Mouse (Mus musculus): ENCODE data around the gene Pdgfra.

Gene Pdgfra

DNA sequence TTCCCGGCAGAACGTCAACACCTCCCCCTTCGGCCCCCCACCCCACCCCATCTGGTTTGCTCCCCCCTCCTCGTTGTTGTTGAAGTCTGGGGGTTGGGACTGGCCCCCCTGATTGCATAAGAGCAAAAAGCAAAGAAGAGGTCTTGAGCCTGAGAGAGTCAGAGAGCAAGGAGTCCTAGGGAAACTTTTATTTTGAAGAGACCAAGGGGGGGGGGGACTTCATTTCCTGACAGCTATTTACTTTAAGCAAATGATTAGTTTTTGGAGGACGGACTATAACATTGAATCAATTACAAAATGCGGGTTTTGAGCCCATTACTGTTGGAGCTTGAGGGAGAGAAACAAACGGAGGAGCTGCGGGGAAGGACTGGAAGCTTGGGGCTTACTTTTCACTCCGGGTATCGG lies at the start of gene Pdgfra:
Pdgfra (plus strand) TSS at position 272 of the 405 bp plus-strand sequence.
- DNase-seq = no peak

DNA sequence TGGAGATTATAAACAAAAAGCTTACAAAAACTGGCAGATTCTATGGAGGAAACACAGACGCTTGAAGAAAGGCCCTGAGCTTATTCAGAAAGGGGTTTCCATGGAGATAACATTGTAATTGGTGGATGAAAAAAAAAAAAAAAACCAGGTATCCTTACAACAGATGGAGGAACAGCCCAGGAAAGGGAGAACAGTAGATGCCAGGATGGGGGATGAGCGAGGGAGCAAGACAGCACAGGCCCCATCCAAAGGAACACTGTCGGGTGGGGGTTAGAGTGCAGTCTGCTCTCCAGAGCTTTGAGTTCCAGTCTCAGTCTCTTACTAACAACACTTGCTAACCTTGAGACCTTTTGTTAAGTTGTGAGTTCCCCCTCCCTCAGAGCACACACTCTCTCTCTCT lies 45.6 kb upstream of the Pdgfra start:
- DNase-seq = no peak

DNA sequence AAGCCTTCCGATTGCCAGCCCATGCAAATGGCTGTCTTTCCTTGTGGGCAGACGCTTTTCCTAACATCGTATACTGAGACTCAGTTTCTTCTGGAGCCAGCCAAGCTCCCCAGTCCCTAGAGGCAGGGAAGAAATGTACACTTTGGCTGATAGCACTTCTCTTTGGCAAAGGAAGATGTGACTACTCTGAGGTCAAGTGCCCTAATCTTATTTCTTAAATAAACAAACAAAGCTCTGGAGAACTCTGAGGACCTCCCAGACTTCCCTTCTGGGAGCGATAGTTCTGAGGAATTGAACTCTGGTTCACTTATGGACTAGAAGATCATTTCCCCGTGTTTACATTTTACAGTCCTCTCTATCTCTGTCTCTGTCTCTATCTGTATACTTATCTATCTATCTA lies 42.7 kb upstream of the Pdgfra start:
- no peak for DNase-seq

DNA sequence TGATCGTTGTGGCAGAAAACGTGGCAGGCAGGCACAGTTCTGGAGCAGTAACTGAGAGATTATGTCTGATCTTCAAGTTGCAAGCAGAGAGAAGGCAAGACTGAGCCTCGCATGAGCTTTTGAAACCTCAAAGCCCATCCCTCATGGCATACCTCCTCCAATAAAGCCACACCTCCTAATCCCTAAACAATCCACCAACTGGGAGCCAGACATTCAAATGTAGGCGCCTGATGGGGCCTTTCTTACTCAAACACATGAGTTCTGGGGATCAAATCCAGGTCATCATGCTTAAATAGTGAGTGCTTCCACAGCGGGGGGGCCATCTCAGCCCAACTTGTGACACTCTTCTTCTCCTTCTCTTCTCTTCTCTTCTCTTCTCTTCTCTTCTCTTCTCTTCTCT lies 40.3 kb upstream of the Pdgfra start:
- no peak for DNase-seq

DNA sequence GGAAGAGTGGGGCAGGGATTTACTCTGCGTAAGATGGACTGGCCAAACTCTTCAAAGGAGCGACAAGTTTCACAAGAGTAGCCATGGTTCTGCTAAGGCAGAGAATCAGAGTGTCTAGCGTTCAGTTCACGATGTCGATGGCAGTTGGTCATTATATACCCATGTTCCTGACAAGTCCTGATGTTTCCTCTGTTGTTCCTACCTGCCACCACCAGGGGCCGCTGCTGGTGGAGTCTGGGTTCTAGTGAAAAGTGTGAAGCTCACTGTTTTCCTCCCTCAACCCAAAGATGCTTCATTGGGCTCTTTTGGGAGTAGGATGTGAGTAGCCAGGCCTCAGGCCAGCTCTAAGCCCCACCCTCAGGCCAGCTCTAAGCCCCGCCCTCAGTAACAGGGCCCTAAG lies 33.3 kb upstream of the Pdgfra start:
- DNase-seq = peak in 1 of 2 experiments; percentile 3

DNA sequence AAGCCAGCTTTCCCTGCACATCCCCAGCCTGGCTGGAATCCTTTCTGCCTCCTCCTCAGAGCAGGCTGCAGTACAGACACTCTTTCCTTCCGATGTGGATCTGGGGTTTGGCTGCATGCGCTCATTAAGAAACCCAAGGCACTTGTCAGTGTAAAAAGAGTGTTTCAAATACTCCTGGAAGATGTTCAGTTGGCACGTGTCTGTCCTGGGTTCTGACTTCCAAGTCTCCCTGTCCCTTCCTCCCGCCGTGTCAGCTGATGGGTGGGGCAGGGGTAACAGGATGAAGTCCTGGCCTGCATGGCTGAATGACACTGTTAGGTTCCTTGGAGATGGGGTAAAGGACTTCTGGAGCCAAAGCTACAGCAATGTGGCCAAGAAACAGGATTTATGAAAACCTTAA lies 30.4 kb upstream of the Pdgfra start:
- no peak for DNase-seq

DNA sequence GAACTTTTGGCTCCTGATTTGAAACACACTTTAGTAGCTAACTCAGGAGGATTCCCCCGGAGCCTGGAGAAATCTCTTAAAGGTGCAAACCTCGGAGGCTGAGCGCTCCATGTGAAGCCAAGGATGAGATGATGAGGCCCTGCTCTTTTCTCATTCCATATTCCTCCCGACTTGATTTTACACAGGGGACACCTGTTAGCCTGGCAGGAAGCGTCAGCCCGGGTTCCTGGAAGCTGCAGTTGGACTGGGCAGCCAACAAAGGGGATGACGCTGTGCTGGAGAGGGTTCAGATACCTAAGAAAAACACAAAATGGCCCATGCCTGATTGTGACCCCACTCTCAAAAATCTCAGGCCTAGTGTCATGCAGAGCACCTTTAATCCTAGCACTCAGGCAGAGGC lies 17.4 kb upstream of the Pdgfra start:
- DNase-seq = no peak

DNA sequence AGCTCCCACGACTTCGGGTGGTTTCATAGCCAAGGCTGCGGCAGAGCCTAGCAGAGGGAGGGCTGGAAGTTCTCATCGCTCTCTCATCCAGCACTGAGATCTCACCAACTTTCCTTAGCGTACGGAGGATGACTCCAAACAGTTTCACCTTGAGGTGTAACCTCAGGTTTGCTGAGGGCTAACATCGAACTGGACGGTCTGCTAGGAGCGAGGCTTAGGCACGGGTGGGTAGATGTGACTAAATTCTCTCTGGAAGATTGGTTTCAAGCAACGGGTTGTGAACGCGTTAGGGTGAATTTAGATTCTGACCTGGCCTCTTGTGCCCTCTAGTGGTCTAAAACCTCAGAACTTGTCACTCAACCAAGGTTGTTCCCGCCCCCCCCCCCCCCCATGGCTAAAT lies 9.0 kb upstream of the Pdgfra start:
- no peak for DNase-seq

DNA sequence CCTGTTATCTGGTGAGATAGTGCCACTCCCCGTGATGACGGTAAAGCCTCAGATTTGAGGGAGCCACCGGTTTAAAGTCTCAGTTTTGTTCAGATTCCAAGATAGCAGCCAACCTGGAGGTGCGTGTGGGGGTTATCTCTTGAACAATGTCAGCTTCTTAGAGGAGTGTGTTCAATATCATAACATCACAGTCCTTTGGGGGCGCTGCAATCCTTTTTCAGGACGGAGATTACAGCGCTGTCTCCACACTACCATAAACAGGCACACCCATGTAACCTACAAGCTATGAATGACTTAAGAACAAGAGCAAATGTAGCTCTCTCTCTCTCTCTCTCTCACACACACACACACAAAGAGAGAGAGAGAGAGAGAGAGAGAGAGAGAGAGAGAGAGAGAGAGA lies 8.3 kb upstream of the Pdgfra start:
- no peak for DNase-seq

DNA sequence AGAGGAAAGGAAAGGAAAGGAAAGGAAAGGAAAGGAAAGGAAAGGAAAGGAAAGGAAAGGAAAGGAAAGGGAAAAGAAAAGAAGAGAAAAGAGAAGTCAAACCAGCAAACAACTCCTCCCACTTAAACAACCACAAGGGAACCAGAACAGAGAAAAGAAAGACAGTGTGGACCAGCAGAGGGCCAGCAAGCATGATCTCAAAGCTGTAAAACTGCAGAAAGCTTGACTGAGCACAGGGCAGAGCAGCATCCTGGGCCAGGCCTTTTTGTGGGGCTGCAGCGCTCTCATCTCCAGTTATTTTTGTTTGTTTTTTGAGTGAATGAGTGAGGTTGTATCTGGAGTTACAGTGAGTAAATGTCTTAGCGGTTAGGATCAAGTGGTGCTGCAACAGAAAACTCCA lies 6.8 kb upstream of the Pdgfra start:
- DNase-seq = no peak

DNA sequence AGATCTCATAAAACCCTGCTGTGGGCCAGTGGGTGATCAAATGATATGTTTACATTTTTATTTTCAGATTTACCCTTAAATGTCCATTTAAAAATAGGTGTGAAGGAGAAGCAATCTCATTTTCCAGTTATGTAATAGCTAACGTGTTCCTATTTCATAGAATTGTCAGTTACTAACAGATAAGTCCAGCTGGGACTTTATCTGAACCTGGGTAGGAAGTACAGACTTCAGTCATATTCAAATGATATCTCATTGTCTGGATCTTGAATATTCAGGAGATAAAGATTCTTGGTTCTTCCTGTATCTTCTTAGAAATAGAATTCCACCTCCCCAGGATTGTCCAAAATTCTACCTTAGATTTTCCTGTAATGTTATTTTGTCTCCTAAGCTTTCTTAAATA lies 5.6 kb upstream of the Pdgfra start:
- DNase-seq = no peak

DNA sequence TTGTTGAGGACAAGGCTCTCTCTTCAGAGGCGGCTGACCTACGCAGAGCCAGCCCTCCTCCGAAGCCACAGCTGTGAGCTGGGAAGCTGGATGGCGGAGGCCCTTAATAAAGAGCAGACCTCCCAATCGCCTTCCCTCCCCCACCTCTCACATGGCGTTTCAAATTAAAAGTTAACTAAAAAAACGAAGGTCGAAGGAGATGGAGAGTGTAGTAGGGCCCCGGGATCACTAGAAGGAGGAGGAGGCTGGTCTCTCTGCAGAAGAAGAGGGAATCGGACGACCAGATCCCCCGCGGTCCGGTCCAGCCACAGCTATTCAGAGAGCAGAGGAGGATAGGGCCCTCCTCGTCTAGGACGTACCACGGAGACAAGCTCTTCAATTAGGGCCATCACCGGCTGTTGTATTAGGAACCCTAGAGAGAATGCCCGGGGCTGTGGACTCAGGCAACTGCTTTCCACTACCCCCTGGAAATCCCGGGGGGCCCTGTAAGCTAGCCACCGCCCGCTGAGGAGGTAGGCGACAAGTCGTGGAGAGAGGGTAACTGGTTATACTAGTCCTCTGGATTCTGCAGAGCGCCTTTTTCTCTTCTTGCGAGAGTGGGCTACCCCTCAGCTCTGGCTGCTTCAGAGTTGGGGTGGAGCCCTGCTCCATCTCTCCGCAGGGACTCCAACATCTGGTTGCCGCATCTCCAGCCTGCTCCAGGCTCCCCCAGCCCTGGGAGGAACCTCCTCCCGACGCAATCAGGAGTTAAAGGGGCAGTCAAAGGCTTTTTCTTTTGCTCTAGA lies 3.6 kb upstream of the Pdgfra start:
- no peak for DNase-seq

DNA sequence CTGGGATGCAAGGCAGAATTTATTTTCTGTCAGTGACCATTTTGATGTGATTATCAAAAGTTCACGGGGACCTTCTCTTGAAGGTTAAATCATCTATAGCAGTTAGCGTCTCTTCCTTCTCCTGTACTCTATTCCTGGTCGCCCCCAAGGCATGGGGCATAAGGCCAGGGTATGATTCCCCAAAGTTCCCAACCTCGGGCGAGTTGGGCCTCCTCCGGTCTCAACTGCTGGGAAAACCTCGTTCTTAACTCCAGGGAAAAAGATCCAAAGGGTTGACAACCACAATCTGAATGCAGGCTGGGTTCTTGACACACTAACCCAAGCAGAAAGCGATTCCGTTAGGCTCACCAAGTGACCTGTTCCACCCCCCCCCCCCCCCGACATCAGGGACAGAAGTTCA lies 2.7 kb upstream of the Pdgfra start:
- DNase-seq = no peak

DNA sequence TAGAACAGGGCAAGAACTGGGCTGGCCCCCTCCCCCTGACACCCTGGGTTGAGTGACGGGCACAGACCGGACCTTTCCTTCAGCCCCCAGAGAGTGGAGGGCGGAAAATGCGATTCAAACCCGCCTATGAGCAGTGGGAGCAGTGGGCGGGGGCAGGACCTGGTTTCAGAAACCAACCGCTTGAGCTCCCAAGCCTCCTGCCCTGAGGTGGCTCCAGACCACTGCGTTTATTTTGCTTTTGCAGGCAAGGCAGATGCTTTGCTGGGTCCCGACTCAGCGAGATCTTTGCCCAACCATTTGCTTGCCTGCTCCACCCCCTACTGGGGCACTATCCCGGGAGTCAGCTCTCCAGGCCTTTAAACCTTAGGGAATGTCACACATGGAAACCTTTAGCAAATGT lies 2.2 kb upstream of the Pdgfra start:
- DNase-seq = no peak

DNA sequence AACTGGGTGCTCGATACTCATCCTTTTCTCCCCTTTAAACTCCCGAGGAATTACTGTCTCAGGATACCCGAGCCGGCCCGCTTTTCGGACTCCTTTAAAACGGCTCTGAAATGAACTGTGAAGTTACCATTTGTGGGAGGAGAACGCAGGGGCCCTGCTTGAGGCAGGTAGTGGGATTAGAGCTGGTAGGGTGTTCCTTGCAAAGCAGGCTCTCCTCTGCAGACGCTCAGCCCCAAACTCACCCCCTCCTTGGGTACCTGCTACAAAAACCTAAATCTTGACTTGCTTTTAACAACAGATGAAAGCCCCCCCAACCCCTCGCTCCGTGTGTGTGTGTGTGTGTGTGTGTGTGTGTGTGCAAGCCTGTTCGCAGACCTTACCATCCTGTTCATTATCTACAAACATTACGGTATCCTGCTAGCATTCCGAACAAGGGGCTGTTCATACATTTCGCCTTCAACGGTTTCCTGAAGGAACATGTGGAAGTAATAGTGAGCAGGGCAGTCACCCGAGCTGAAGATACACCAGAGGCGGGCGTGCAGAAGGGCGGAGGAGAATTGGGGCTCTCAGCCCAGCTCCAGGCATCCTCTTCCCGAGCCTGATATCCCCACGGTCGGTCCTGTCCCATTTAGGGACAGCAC lies 1.6 kb upstream of the Pdgfra start:
- DNase-seq = no peak

DNA sequence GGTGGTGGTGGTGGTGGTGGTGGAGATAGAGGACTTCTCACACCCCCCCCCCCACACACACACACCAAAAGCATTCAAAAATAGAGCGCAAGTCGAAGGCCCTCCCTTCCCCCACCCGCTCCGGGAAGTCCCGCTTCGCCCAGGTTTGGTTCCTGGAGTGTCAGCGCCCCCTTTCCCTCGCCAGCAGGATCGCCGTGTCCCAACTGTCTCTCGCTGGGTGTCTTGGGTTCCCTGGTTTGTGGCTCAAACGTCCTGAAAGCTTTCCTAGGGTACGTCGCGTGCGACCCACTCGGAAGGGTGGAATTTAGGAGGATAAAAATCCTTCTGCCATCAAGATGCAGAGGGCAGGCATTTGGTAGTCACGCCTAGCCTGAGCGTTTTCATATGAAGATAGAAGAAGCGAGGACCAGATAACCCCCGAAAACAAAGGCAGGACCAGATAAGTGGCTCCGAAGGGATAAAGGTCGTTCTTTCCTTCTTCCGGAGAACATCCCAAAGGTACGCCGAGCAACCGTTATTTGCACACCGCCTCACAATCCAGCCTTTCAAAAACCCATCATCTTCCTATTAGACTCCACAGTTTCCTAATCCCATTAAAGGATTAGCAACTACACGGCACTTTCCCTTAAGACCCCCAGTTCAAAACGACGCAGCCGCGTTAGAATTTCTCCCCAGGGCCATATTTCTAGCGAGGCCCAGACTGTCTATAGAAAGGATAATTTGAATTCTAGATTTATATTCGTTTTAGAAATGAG lies 769 bp upstream of the Pdgfra start:
- DNase-seq = no peak

DNA sequence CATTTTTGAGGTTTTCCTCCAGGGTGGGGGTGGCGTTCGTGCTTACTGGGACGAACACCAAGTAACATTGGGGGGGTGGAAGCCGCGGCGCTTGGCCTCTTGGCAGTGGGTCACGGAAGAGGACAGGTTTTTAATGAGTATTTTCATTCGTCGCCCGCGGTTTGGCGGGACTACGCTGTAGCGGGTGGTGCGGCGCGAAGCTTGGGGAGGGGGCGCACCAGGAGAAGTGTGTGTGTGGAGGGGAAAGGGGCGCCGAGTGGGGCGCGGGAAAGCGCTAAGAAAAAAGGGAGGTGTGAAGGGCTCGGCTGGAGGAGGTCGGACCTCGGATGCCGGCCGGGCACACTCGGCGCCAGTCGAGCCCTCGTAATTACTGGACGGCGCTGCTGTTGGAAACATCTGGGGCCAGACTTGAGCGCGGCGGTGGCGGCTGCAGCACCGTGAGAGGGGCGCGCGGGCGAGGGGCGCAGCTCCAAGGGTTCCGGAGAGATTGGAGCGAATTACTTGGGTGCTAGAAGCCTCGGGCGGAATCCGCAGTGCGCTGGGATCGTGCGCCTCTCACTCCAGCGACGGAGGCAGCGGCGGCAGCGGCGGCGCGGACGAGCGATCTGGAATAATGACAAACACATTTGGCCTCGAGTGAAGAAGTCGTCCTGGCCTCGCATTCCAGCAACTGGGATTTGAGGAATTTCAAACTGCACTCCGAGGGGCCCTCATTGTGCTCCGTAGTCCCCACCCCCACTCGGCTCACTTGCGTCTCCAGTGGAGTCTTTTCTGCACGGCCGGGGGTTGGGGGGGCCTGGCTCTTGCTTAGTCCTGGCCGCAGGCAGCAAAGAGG lies 916 bp downstream of the Pdgfra start:
- DNase-seq = no peak

DNA sequence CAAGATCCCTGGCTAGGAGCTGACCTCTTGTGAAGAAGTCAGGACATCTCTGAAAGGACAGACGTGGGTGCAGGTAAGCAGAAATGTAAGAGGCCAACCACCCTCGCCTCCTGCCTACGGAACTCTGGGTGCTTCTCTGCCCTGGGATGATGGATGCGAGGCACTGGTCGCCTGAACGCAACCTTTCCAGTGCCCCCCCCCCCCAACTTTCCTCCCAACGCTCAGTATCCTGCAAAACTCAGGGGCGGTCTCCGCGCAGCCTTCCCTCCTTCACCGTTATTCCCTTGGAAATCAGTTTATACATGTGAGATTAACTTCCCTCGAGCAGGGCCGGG lies 1.5 kb downstream of the Pdgfra start:
- DNase-seq = no peak

DNA sequence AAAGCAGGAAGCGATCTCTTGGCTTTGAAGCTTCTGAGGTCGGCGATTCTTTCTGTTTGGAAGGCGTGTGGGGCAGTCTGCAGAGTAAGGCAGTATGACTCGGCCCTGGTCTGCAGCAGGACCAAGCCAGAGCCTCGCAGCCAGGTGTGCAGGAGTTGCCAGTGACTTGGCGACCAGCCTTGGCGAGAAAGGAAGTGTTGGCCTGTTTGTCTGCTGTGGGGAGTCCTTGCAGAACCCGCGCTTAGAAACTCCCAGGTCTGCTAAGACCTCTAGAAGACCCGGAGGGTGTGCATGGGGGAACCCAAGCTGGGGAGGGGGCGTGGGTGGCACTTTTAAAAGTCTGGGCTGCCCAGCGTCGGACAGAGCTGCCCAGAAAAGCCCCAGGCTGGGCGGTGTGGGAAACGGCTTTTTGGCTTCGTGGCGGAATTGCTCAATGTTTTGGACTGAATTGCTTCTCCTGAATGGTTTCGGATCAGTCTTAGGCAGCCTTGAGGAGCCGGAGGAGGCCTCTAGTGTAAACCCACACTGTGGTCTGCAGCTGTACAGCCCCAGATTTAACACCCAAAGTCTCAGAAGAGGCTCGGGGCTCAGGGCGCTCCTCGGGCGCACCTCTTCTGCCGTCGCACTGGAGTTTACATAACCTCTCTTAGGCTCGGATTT lies 2.0 kb downstream of the Pdgfra start:
- no peak for DNase-seq

DNA sequence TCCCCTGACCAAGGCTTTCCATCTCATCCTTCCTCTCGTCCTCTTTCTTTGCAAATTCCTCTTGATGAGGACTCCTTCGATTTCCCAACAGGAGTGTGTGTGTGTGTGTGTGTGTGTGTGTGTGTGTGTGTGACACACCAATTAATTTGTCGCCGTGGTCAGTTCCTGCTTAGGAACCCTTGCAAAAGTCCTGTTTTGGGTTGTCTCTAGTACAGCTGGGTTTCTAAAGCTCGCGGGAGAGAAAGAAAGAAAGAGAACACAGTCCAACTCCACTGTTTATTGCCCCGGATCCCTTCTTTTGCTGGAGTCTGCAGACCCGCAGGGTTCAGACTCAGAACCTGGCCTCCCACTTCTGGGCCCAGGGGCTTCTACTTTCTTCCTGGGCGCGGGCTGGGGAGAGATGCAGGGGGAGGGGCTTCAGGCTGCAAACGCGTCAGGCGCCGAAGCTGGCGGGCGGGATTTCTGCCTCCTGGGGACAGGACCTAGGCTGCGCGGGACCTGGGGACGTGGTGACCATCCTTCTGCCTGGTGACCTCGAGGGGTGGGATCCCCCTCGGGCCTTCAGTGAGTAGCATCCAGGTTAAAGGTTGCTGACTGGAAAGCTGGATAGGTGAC lies 2.6 kb downstream of the Pdgfra start:
- no peak for DNase-seq

DNA sequence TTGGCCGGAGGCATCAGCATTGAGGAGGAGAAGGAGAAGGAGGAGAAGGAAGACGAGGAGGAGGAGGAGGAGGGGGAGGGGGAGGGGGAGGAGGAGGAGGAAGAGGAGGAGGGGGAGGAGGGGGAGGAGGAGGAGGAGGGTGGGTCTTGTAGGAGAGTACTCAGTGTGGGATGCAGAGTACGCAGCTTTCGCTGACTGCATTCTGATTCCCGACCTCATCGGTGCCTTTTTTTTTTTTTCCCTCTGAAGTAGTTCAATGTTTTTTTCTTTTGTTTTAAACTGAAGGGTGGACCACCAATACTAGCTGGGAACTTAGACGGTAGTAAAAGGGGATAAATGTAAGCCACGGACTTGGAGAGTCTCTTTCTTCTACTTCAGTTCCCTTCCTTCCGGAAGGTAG lies 3.2 kb downstream of the Pdgfra start:
- no peak for DNase-seq

All from thymus, adult 18-20 months (tissue).